Comparison of ENCODE assay signal across 8 mouse cellular contexts in genomic region chr1:131964100-131964499, GRCm38 (mm10). TPM values are rescaled to one million over a fixed set of nuclear protein-coding genes. Genes with fewer than 3 reads are reported as not detected.
A peak's percentile ranks its signal among the peaks of the same experiment; 100 is the strongest.
DNase-seq lines count a peak whose midpoint lies in the region; ATAC-seq lines count a peak whose summit lies in the region.
"Had no signal": no experiment of that assay in that cellular context is flagged by ENCODE, and none has a peak within 500 bp of the region (broad histone marks: within the 10 kb centered on the region; RNA-seq: fewer than 3 reads in every experiment).

No protein-coding gene starts in this region.

- no peak overlapping the region for H3K9ac ChIP-seq in embryonic facial prominence, embryonic 11.5 days (replicated peaks; ENCODE audit: low read length)
- H3K9ac ChIP-seq in forebrain, embryonic 13.5 days, result peak overlapping the region; percentile 80; the same call in 1 of the 2 replicates
- H3K9ac ChIP-seq in hindbrain, embryonic 13.5 days, result no peak overlapping the region
- peak overlapping the region; percentile 89 for H3K9ac ChIP-seq in midbrain, embryonic 11.5 days (ENCODE audit: low read length)

- peak overlapping the region; percentile 100 for H3K4me2 ChIP-seq in embryonic facial prominence, embryonic 11.5 days (ENCODE audit: low read depth, low read length)
- H3K4me2 ChIP-seq in forebrain, embryonic 13.5 days, result peak overlapping the region; percentile 98
- peak overlapping the region; percentile 99 for H3K4me2 ChIP-seq in hindbrain, embryonic 13.5 days
- H3K4me2 ChIP-seq in midbrain, embryonic 11.5 days, result peak overlapping the region; percentile 92

- 24% methylated on average over 5 of the region's 5 CpGs for WGBS in embryonic facial prominence, embryonic 11.5 days
- 26% methylated on average over 5 of the region's 5 CpGs for WGBS in forebrain, embryonic 13.5 days
- 29% methylated on average over 5 of the region's 5 CpGs for WGBS in hindbrain, embryonic 13.5 days
- 17% methylated on average over 5 of the region's 5 CpGs for WGBS in midbrain, embryonic 11.5 days

- DNase-seq in embryonic facial prominence, embryonic 11.5 days (ENCODE audit: low spot score), result no peak
- no peak for DNase-seq in midbrain, embryonic 11.5 days (ENCODE audit: low spot score, missing footprints)
- DNase-seq in embryo, embryonic 10.5 days (ENCODE audit: low spot score), result no peak
- DNase-seq in cerebellum, adult 11-12 months, result no peak
- DNase-seq in lung, postnatal 10 days, result no peak

- peak overlapping the region; percentile 80 for H3K4me3 ChIP-seq in embryonic facial prominence, embryonic 11.5 days (ENCODE audit: low read depth, low read length)
- peak overlapping the region; percentile 91 for H3K4me3 ChIP-seq in forebrain, embryonic 13.5 days
- peak overlapping the region; percentile 84 for H3K4me3 ChIP-seq in hindbrain, embryonic 13.5 days
- H3K4me3 ChIP-seq in midbrain, embryonic 11.5 days (ENCODE audit: low read depth, low read length), result peak overlapping the region; percentile 96

- no peaks in the 10 kb centered on the region for H3K36me3 ChIP-seq in embryonic facial prominence, embryonic 11.5 days (replicated peaks; ENCODE audit: control insufficient read depth, insufficient read depth, low read depth, low read length)
- no peaks in the 10 kb centered on the region for H3K36me3 ChIP-seq in forebrain, embryonic 13.5 days (ENCODE audit: poor library complexity, severe bottlenecking)
- no peaks in the 10 kb centered on the region for H3K36me3 ChIP-seq in hindbrain, embryonic 13.5 days
- H3K36me3 ChIP-seq in midbrain, embryonic 11.5 days (ENCODE audit: control insufficient read depth, insufficient read depth, low read length), result no peaks in the 10 kb centered on the region

- no peaks in the 10 kb centered on the region for H3K9me3 ChIP-seq in embryonic facial prominence, embryonic 11.5 days (replicated peaks; ENCODE audit: control insufficient read depth, low read length)
- H3K9me3 ChIP-seq in forebrain, embryonic 13.5 days (replicated peaks), result no peaks in the 10 kb centered on the region
- no peaks in the 10 kb centered on the region for H3K9me3 ChIP-seq in hindbrain, embryonic 13.5 days
- H3K9me3 ChIP-seq in midbrain, embryonic 11.5 days (ENCODE audit: control insufficient read depth, low read length), result no peaks in the 10 kb centered on the region

- peaks cover 19% of the 10 kb centered on the region for H3K27me3 ChIP-seq in embryonic facial prominence, embryonic 11.5 days (ENCODE audit: control insufficient read depth, insufficient read depth, low read length)
- peaks cover 34% of the 10 kb centered on the region for H3K27me3 ChIP-seq in forebrain, embryonic 13.5 days
- peaks cover 44% of the 10 kb centered on the region for H3K27me3 ChIP-seq in hindbrain, embryonic 13.5 days
- peaks cover 7% of the 10 kb centered on the region; the same call in 1 of the 2 replicates for H3K27me3 ChIP-seq in midbrain, embryonic 11.5 days (ENCODE audit: control insufficient read depth, insufficient read depth, low read length)

- no peak overlapping the region for H3K27ac ChIP-seq in embryonic facial prominence, embryonic 11.5 days (replicated peaks; ENCODE audit: low read depth, low read length)
- H3K27ac ChIP-seq in forebrain, embryonic 13.5 days, result no peak overlapping the region
- H3K27ac ChIP-seq in hindbrain, embryonic 13.5 days, result no peak overlapping the region
- no peak overlapping the region for H3K27ac ChIP-seq in midbrain, embryonic 11.5 days (ENCODE audit: low read depth, low read length)

- H3K4me1 ChIP-seq in embryonic facial prominence, embryonic 11.5 days (ENCODE audit: control insufficient read depth, insufficient read depth, low read length), result no peaks in the 10 kb centered on the region; the same call in 1 of the 2 replicates
- H3K4me1 ChIP-seq in forebrain, embryonic 13.5 days, result peaks cover 16% of the 10 kb centered on the region
- H3K4me1 ChIP-seq in hindbrain, embryonic 13.5 days (replicated peaks), result peaks cover 32% of the 10 kb centered on the region
- peaks cover 53% of the 10 kb centered on the region for H3K4me1 ChIP-seq in midbrain, embryonic 11.5 days (ENCODE audit: control insufficient read depth, insufficient read depth, low read length)

- no peak for ATAC-seq in embryonic facial prominence, embryonic 11.5 days (replicated peaks; ENCODE audit: insufficient number of reproducible peaks, low FRiP score, low TSS enrichment, low read depth)
- ATAC-seq in forebrain, embryonic 13.5 days, result no peak
- ATAC-seq in hindbrain, embryonic 13.5 days (ENCODE audit: low FRiP score), result no peak
- no peak for ATAC-seq in midbrain, embryonic 11.5 days (ENCODE audit: low FRiP score)
- ATAC-seq: activated CD4-positive, CD25-positive, alpha-beta regulatory T cell, adult 4 months had no signal

RNA-seq across cellular contexts. Expression of gene Slc45a3, which starts 1.3 kb away (rescaled TPM):
- 3.8 and 4.6 TPM in 2 replicates for polyA plus RNA-seq in embryonic facial prominence, embryonic 11.5 days (2014; fragmentation: Nextera tagmentation; extraction: Ambion mirVana)
- 2.6 and 2.9 TPM in 2 replicates for polyA plus RNA-seq in forebrain, embryonic 13.5 days (2015; fragmentation: Nextera tagmentation; extraction: Ambion mirVana)
- 1.8 and 4.3 TPM in 2 replicates for polyA plus RNA-seq in hindbrain, embryonic 13.5 days (2015; fragmentation: Nextera tagmentation; extraction: Ambion mirVana)
- 19.5 and 20.5 TPM in 2 replicates for polyA plus RNA-seq in midbrain, embryonic 11.5 days (2014; fragmentation: Nextera tagmentation; extraction: Ambion mirVana)
- polyA plus RNA-seq: activated CD4-positive, CD25-positive, alpha-beta regulatory T cell, adult 4 months had no signal

RNA-seq across cellular contexts. Expression of gene Elk4, which starts 43.3 kb away (rescaled TPM):
- 18.0 and 19.8 TPM in 2 replicates for polyA plus RNA-seq in embryonic facial prominence, embryonic 11.5 days (2014; fragmentation: Nextera tagmentation; extraction: Ambion mirVana)
- polyA plus RNA-seq in forebrain, embryonic 13.5 days (2015; fragmentation: Nextera tagmentation; extraction: Ambion mirVana), result 13.1 and 13.2 TPM in 2 replicates
- polyA plus RNA-seq in hindbrain, embryonic 13.5 days (2015; fragmentation: Nextera tagmentation; extraction: Ambion mirVana), result 10.6 and 11.0 TPM in 2 replicates
- 17.2 and 19.5 TPM in 2 replicates for polyA plus RNA-seq in midbrain, embryonic 11.5 days (2014; fragmentation: Nextera tagmentation; extraction: Ambion mirVana)

RNA-seq across cellular contexts. Expression of gene Nucks1, which starts 53.8 kb away (rescaled TPM):
- 62.6 and 67.1 TPM in 2 replicates for polyA plus RNA-seq in embryonic facial prominence, embryonic 11.5 days (2014; fragmentation: Nextera tagmentation; extraction: Ambion mirVana)
- 83.9 and 86.1 TPM in 2 replicates for polyA plus RNA-seq in forebrain, embryonic 13.5 days (2015; fragmentation: Nextera tagmentation; extraction: Ambion mirVana)
- 58.4 and 61.6 TPM in 2 replicates for polyA plus RNA-seq in hindbrain, embryonic 13.5 days (2015; fragmentation: Nextera tagmentation; extraction: Ambion mirVana)
- polyA plus RNA-seq in midbrain, embryonic 11.5 days (2014; fragmentation: Nextera tagmentation; extraction: Ambion mirVana), result 61.3 and 63.1 TPM in 2 replicates

Comparison
In these comparisons a context has a peak if more than half of its experiments do, and no peak if none do; other contexts are left out.
1. H3K9ac ChIP-seq: peak in forebrain, embryonic 13.5 days (single experiment) and midbrain, embryonic 11.5 days (single experiment); none in embryonic facial prominence, embryonic 11.5 days (single experiment) and hindbrain, embryonic 13.5 days (single experiment).
2. Peak in every context shown above with its lines, with median percentiles within 50 percentile points of each other: H3K4me2 ChIP-seq and H3K4me3 ChIP-seq.